In the genomic region with DNA sequence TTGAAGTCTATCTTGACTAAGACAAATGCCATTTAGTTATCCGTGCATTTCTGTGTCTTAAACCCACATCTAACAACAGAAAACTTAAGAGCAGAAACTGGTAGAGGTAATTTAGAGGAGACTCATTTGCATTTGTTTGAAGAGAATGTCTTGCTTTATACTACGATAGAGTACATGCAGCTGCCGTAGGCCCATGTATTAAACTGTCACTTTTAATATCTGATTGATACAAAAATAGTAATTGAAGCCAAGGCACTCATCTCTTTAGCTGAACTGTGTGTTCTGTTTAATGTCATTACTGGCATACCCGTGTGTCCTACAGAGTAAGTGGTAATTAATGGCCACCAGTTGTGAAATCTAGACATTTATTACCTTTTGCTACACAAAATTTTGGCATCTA, we compare ENCODE assay signal across 25 mouse cellular contexts.
A peak's percentile ranks its signal among the peaks of the same experiment; 100 is the strongest.
DNase-seq lines count a peak whose midpoint lies in the region; ATAC-seq and TF ChIP-seq lines count a peak whose summit lies in the region.
"Had no signal": no experiment of that assay in that cellular context is flagged by ENCODE, and none has a peak within 500 bp of the region (broad histone marks: within the 10 kb centered on the region; RNA-seq: fewer than 3 reads in every experiment).

No protein-coding gene starts in this region.

- H3K27me3 ChIP-seq in forebrain, embryonic 13.5 days = no peaks in the 10 kb centered on the region
- H3K27me3 ChIP-seq in forebrain, postnatal 0 days (ENCODE audit: insufficient read depth, low read length) = no peaks in the 10 kb centered on the region
- H3K27me3 ChIP-seq in forebrain, embryonic 16.5 days (replicated peaks; ENCODE audit: control insufficient read depth, insufficient read depth, low read length) = no peaks in the 10 kb centered on the region
- H3K27me3 ChIP-seq in forebrain, embryonic 11.5 days (ENCODE audit: control insufficient read depth, insufficient read depth, low read length) = no peaks in the 10 kb centered on the region
- H3K27me3 ChIP-seq: CH12.LX; embryonic facial prominence, embryonic 13.5 days; embryonic facial prominence, embryonic 15.5 days; forebrain, embryonic 12.5 days had no signal

- H3K4me1 ChIP-seq in forebrain, embryonic 13.5 days = no peaks in the 10 kb centered on the region
- no peaks in the 10 kb centered on the region for H3K4me1 ChIP-seq in forebrain, postnatal 0 days (ENCODE audit: insufficient read depth)
- no peaks in the 10 kb centered on the region for H3K4me1 ChIP-seq in forebrain, embryonic 16.5 days (replicated peaks; ENCODE audit: control insufficient read depth, insufficient read depth, low read length)
- no peaks in the 10 kb centered on the region for H3K4me1 ChIP-seq in forebrain, embryonic 11.5 days (replicated peaks; ENCODE audit: control insufficient read depth, insufficient read depth, low read length)
- H3K4me1 ChIP-seq: embryonic facial prominence, embryonic 13.5 days; embryonic facial prominence, embryonic 15.5 days; forebrain, embryonic 12.5 days had no signal

- ATAC-seq in forebrain, embryonic 13.5 days = 0 out of 2 replicates have a peak, but pooled peaks have one; percentile 53
- ATAC-seq in forebrain, postnatal 0 days = no peak
- peak; percentile 52; the same call in 1 of the 2 replicates for ATAC-seq in forebrain, embryonic 16.5 days
- no peak for ATAC-seq in forebrain, embryonic 11.5 days (replicated peaks; ENCODE audit: low FRiP score)
- ATAC-seq: activated CD4-positive, CD25-positive, alpha-beta regulatory T cell, adult 4 months; CD4-positive, CD25-positive, alpha-beta regulatory T cell, adult 4 months; Patski had no signal

- H3K27ac ChIP-seq in forebrain, embryonic 13.5 days = no peak overlapping the region
- no peak overlapping the region for H3K27ac ChIP-seq in forebrain, postnatal 0 days (ENCODE audit: low read depth, low read length)
- no peak overlapping the region for H3K27ac ChIP-seq in forebrain, embryonic 16.5 days (ENCODE audit: low read length)
- no peak overlapping the region for H3K27ac ChIP-seq in forebrain, embryonic 11.5 days (ENCODE audit: low read depth, low read length)
- H3K27ac ChIP-seq: embryonic facial prominence, embryonic 13.5 days; embryonic facial prominence, embryonic 15.5 days; forebrain, embryonic 12.5 days had no signal

- no peaks in the 10 kb centered on the region for H3K36me3 ChIP-seq in forebrain, embryonic 13.5 days (ENCODE audit: poor library complexity, severe bottlenecking)
- H3K36me3 ChIP-seq in forebrain, postnatal 0 days (ENCODE audit: insufficient read depth) = no peaks in the 10 kb centered on the region
- no peaks in the 10 kb centered on the region for H3K36me3 ChIP-seq in forebrain, embryonic 16.5 days (ENCODE audit: control insufficient read depth, insufficient read depth)
- H3K36me3 ChIP-seq in forebrain, embryonic 11.5 days (ENCODE audit: control insufficient read depth, insufficient read depth, low read length) = no peaks in the 10 kb centered on the region
- H3K36me3 ChIP-seq: embryonic facial prominence, embryonic 13.5 days; embryonic facial prominence, embryonic 15.5 days; forebrain, embryonic 12.5 days; G1E had no signal

- H3K9ac ChIP-seq in forebrain, embryonic 13.5 days = no peak overlapping the region
- H3K9ac ChIP-seq in forebrain, postnatal 0 days = no peak overlapping the region
- no peak overlapping the region for H3K9ac ChIP-seq in forebrain, embryonic 16.5 days (replicated peaks; ENCODE audit: low read depth, low read length)
- no peak overlapping the region for H3K9ac ChIP-seq in forebrain, embryonic 11.5 days (ENCODE audit: low read length)
- H3K9ac ChIP-seq: embryonic facial prominence, embryonic 13.5 days; embryonic facial prominence, embryonic 15.5 days; forebrain, embryonic 12.5 days had no signal

- no peak overlapping the region for H3K4me2 ChIP-seq in forebrain, embryonic 13.5 days
- H3K4me2 ChIP-seq in forebrain, postnatal 0 days (ENCODE audit: low read depth) = no peak overlapping the region
- no peak overlapping the region for H3K4me2 ChIP-seq in forebrain, embryonic 16.5 days (ENCODE audit: low read length)
- H3K4me2 ChIP-seq in forebrain, embryonic 11.5 days (ENCODE audit: low read depth, low read length, severe bottlenecking) = no peak overlapping the region
- H3K4me2 ChIP-seq: embryonic facial prominence, embryonic 13.5 days; embryonic facial prominence, embryonic 15.5 days; forebrain, embryonic 12.5 days had no signal

- 57% methylated on average over 4 of the region's 4 CpGs for WGBS in forebrain, embryonic 13.5 days
- 50% methylated on average over 4 of the region's 4 CpGs for WGBS in forebrain, postnatal 0 days
- WGBS in forebrain, embryonic 16.5 days = 49% methylated on average over 4 of the region's 4 CpGs
- WGBS in forebrain, embryonic 11.5 days = 78% methylated on average over 4 of the region's 4 CpGs

- no peak for DNase-seq in forebrain, postnatal 0 days
- no peak for DNase-seq in forebrain, embryonic 11.5 days (ENCODE audit: low spot score)
- peak; percentile 40 for DNase-seq in brain, embryonic 14.5 days (ENCODE audit: low read depth)
- DNase-seq: adrenal gland, adult 8-10 months; adrenal gland, postnatal 14 days; adrenal gland, postnatal 36 days; B cell, adult 2 months; cerebellum, adult 11 months; cerebellum, adult 18-20 months; cerebellum, adult 8-10 months; cerebellum, adult 9-11 months; cerebellum, postnatal 14 days; cerebellum, postnatal 36 days; embryo, embryonic 11 days had no signal

- no peak for TF ChIP-seq POLR2A in brain, embryonic 14.5 days (IDR thresholded peaks at IDR 0.05; ENCODE audit: borderline replicate concordance, extremely low read depth, insufficient read depth, insufficient read length, poor library complexity, severe bottlenecking)

- H3K4me3 ChIP-seq in forebrain, embryonic 13.5 days = no peak overlapping the region
- no peak overlapping the region for H3K4me3 ChIP-seq in forebrain, postnatal 0 days (ENCODE audit: low read depth, low read length)
- no peak overlapping the region for H3K4me3 ChIP-seq in forebrain, embryonic 16.5 days (replicated peaks; ENCODE audit: low read length)
- no peak overlapping the region for H3K4me3 ChIP-seq in forebrain, embryonic 11.5 days (ENCODE audit: low read depth, low read length)
- H3K4me3 ChIP-seq: embryonic facial prominence, embryonic 13.5 days; embryonic facial prominence, embryonic 15.5 days; erythroblast, embryonic 14.5 days; forebrain, embryonic 12.5 days had no signal

- no peak for TF ChIP-seq CTCF in forebrain, postnatal 0 days (IDR thresholded peaks at IDR 0.05; ENCODE audit: low read depth)
- TF ChIP-seq CTCF in brain, embryonic 14.5 days (IDR thresholded peaks at IDR 0.05; ENCODE audit: borderline replicate concordance, extremely low read depth, insufficient read depth, insufficient read length) = no peak

- H3K9me3 ChIP-seq in forebrain, embryonic 13.5 days (replicated peaks) = no peaks in the 10 kb centered on the region
- no peaks in the 10 kb centered on the region for H3K9me3 ChIP-seq in forebrain, postnatal 0 days (ENCODE audit: low read length)
- no peaks in the 10 kb centered on the region for H3K9me3 ChIP-seq in forebrain, embryonic 16.5 days (ENCODE audit: control insufficient read depth, low read length)
- H3K9me3 ChIP-seq in forebrain, embryonic 11.5 days (ENCODE audit: control insufficient read depth, low read length) = no peaks in the 10 kb centered on the region
- H3K9me3 ChIP-seq: embryonic facial prominence, embryonic 13.5 days; embryonic facial prominence, embryonic 15.5 days; forebrain, embryonic 12.5 days had no signal

Comparison
In these comparisons a context has a peak if more than half of its experiments do, and no peak if none do; other contexts are left out.
1. ATAC-seq: peak in forebrain, embryonic 13.5 days (single experiment) and forebrain, embryonic 16.5 days (single experiment); none in forebrain, postnatal 0 days (single experiment) and forebrain, embryonic 11.5 days (single experiment).